Mouse (Mus musculus): Measurements from ENCODE around the gene Prkaca. TPM values are rescaled to one million over a fixed set of nuclear protein-coding genes. Genes with fewer than 3 reads are reported as not detected.
A peak's percentile ranks its signal among the peaks of the same experiment; 100 is the strongest.

The Prkaca gene
- polyA plus RNA-seq, 1 experiment, result 51.8 TPM

GRCm38 (mm10) chr8:83996567-83997505, 24.0 kb downstream of the Prkaca start:
- H3K9ac ChIP-seq (ENCODE audit: low read depth, poor library complexity, severe bottlenecking), result peak overlapping the region; percentile 99
- H3K4me3 ChIP-seq (ENCODE audit: low read depth, low read length), result peak overlapping the region; percentile 90
- TF ChIP-seq EP300 (IDR thresholded peaks at IDR 0.05; ENCODE audit: insufficient read depth, low read depth, low read length) (no peak), POLR2A (IDR thresholded peaks at IDR 0.05; ENCODE audit: insufficient read depth, low read length) (no peak), CTCF (IDR thresholded peaks at IDR 0.05; ENCODE audit: low read depth, low read length) (no peak)
- H3K4me1 ChIP-seq (ENCODE audit: control insufficient read depth, insufficient read depth, low read length), result peaks cover 7% of the 10 kb centered on the region
- peaks cover 18% of the 10 kb centered on the region for H3K36me3 ChIP-seq (ENCODE audit: control insufficient read depth, insufficient read depth, low read length, poor library complexity, severe bottlenecking)
- H3K27me3 ChIP-seq (ENCODE audit: control insufficient read depth, insufficient read depth, low read length, poor library complexity, severe bottlenecking), result no peaks in the 10 kb centered on the region
- H3K9me3 ChIP-seq (replicated peaks; ENCODE audit: control insufficient read depth, insufficient read depth, low read length, poor library complexity, severe bottlenecking), result no peaks in the 10 kb centered on the region
- peak overlapping the region; percentile 78 for H3K27ac ChIP-seq (ENCODE audit: insufficient read depth, low read length)

GRCm38 (mm10) chr8:83997511-83998141, 24.8 kb downstream of the Prkaca start, which contains the start of gene Samd1:
Gene Samd1, plus strand, starts transcription at chr8:83997672.
- H3K9me3 ChIP-seq (replicated peaks; ENCODE audit: control insufficient read depth, insufficient read depth, low read length, poor library complexity, severe bottlenecking), result no peaks in the 10 kb centered on the region
- no peaks in the 10 kb centered on the region for H3K27me3 ChIP-seq (ENCODE audit: control insufficient read depth, insufficient read depth, low read length, poor library complexity, severe bottlenecking)
- H3K4me1 ChIP-seq (ENCODE audit: control insufficient read depth, insufficient read depth, low read length), result peaks cover 7% of the 10 kb centered on the region
- peaks cover 18% of the 10 kb centered on the region for H3K36me3 ChIP-seq (ENCODE audit: control insufficient read depth, insufficient read depth, low read length, poor library complexity, severe bottlenecking)
- peak within 1 kb of the TSS; percentile 90 for H3K4me3 ChIP-seq (ENCODE audit: low read depth, low read length)
- no peak for TF ChIP-seq CTCF (IDR thresholded peaks at IDR 0.05; ENCODE audit: low read depth, low read length)
- no peak for TF ChIP-seq POLR2A (IDR thresholded peaks at IDR 0.05; ENCODE audit: insufficient read depth, low read length)
- TF ChIP-seq EP300 (IDR thresholded peaks at IDR 0.05; ENCODE audit: insufficient read depth, low read depth, low read length), result no peak
- H3K27ac ChIP-seq (ENCODE audit: insufficient read depth, low read length), result peak within 1 kb of the TSS; percentile 78
- peak within 1 kb of the TSS; percentile 99 for H3K9ac ChIP-seq (ENCODE audit: low read depth, poor library complexity, severe bottlenecking)

- peak overlapping the region; percentile 34 for H3K27ac ChIP-seq (ENCODE audit: insufficient read depth, low read length)
- TF ChIP-seq EP300 (IDR thresholded peaks at IDR 0.05; ENCODE audit: insufficient read depth, low read depth, low read length) (no peak), CTCF (IDR thresholded peaks at IDR 0.05; ENCODE audit: low read depth, low read length) (peak; percentile 34), POLR2A (IDR thresholded peaks at IDR 0.05; ENCODE audit: insufficient read depth, low read length) (no peak)
- no peaks in the 10 kb centered on the region for H3K27me3 ChIP-seq (ENCODE audit: control insufficient read depth, insufficient read depth, low read length, poor library complexity, severe bottlenecking)
- no peaks in the 10 kb centered on the region for H3K9me3 ChIP-seq (replicated peaks; ENCODE audit: control insufficient read depth, insufficient read depth, low read length, poor library complexity, severe bottlenecking)
- peaks cover 18% of the 10 kb centered on the region for H3K36me3 ChIP-seq (ENCODE audit: control insufficient read depth, insufficient read depth, low read length, poor library complexity, severe bottlenecking)
- H3K4me1 ChIP-seq (ENCODE audit: control insufficient read depth, insufficient read depth, low read length), result peaks cover 7% of the 10 kb centered on the region
- peak overlapping the region; percentile 70 for H3K4me3 ChIP-seq (ENCODE audit: low read depth, low read length)
- H3K9ac ChIP-seq (ENCODE audit: low read depth, poor library complexity, severe bottlenecking), result peak overlapping the region; percentile 99
Measured at GRCm38 (mm10) chr8:83998231-83999056, 25.7 kb downstream of the Prkaca start.

GRCm38 (mm10) chr8:83999057-83999705, 26.4 kb downstream of the Prkaca start:
- no peaks in the 10 kb centered on the region for H3K9me3 ChIP-seq (replicated peaks; ENCODE audit: control insufficient read depth, insufficient read depth, low read length, poor library complexity, severe bottlenecking)
- TF ChIP-seq CTCF (IDR thresholded peaks at IDR 0.05; ENCODE audit: low read depth, low read length), result no peak
- TF ChIP-seq EP300 (IDR thresholded peaks at IDR 0.05; ENCODE audit: insufficient read depth, low read depth, low read length), result no peak
- TF ChIP-seq POLR2A (IDR thresholded peaks at IDR 0.05; ENCODE audit: insufficient read depth, low read length), result no peak
- peaks cover 18% of the 10 kb centered on the region for H3K36me3 ChIP-seq (ENCODE audit: control insufficient read depth, insufficient read depth, low read length, poor library complexity, severe bottlenecking)
- H3K9ac ChIP-seq (ENCODE audit: low read depth, poor library complexity, severe bottlenecking), result peak overlapping the region; percentile 99
- peaks cover 7% of the 10 kb centered on the region for H3K4me1 ChIP-seq (ENCODE audit: control insufficient read depth, insufficient read depth, low read length)
- H3K4me3 ChIP-seq (ENCODE audit: low read depth, low read length), result peak overlapping the region; percentile 70
- H3K27me3 ChIP-seq (ENCODE audit: control insufficient read depth, insufficient read depth, low read length, poor library complexity, severe bottlenecking), result no peaks in the 10 kb centered on the region
- no peak overlapping the region for H3K27ac ChIP-seq (ENCODE audit: insufficient read depth, low read length)

GRCm38 (mm10) chr8:83999825-84000224, 27.0 kb downstream of the Prkaca start:
- Histone ChIP-seq H3K4me3 (ENCODE audit: low read depth, low read length) (no peak overlapping the region), H3K9me3 (replicated peaks; ENCODE audit: control insufficient read depth, insufficient read depth, low read length, poor library complexity, severe bottlenecking) (no peaks in the 10 kb centered on the region), H3K9ac (ENCODE audit: low read depth, poor library complexity, severe bottlenecking) (no peak overlapping the region), H3K27me3 (ENCODE audit: control insufficient read depth, insufficient read depth, low read length, poor library complexity, severe bottlenecking) (no peaks in the 10 kb centered on the region), H3K27ac (ENCODE audit: insufficient read depth, low read length) (no peak overlapping the region), H3K36me3 (ENCODE audit: control insufficient read depth, insufficient read depth, low read length, poor library complexity, severe bottlenecking) (peaks cover 18% of the 10 kb centered on the region), H3K4me1 (ENCODE audit: control insufficient read depth, insufficient read depth, low read length) (peaks cover 7% of the 10 kb centered on the region)
- TF ChIP-seq POLR2A (IDR thresholded peaks at IDR 0.05; ENCODE audit: insufficient read depth, low read length) (no peak), CTCF (IDR thresholded peaks at IDR 0.05; ENCODE audit: low read depth, low read length) (no peak), EP300 (IDR thresholded peaks at IDR 0.05; ENCODE audit: insufficient read depth, low read depth, low read length) (no peak)

Data from ES-Bruce4 (cell line).